Mouse (Mus musculus) right cerebral cortex, postnatal 4 days (tissue): ENCODE measurements around the gene Utrn.
A peak's percentile ranks its signal among the peaks of the same experiment; 100 is the strongest.

Experiments used
- DNase-seq: peaks from one replicate; pipeline ENCODE4 v3.0.0-alpha.2; 2022

Utrn gene

DNA sequence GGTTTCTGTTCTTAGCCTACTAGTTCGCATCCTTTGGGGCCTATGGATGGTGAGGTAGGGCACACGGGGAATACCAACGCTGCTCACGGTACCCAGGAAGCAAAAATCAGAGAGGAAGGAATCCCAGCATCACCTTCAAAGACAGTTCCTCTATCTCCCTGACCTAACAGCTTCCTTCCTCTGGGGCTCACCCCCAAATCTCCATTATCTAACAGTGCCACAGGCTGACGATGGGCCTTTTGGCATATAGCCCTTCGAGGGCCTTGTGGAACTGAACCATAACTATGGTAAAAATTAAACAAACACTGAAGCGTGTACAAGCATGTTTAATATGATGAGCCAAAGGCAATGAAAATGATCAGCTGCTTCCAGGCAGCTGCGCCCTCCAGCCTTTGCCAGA, 37.0 kb downstream of the Utrn start:
- DNase-seq, result no peak

DNA sequence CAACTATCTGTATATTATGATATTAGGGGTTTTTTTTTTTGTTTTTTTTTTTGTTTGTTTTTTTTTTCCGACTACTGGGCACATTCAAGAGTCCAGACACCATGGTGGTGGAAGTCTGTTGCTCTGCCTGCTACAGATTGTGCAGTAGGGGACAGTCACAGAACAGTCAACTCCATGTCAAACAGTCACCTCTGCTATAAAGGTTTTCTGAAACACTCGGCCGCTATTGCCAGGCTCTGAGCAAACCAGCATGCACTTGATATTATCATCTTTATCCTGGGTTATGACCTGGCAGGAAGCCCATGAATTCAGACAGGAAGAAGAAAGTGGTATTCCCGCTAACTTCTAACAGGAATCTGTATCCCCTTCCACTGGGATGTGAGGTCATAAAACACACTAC, 41.4 kb downstream of the Utrn start:
- no peak for DNase-seq

DNA sequence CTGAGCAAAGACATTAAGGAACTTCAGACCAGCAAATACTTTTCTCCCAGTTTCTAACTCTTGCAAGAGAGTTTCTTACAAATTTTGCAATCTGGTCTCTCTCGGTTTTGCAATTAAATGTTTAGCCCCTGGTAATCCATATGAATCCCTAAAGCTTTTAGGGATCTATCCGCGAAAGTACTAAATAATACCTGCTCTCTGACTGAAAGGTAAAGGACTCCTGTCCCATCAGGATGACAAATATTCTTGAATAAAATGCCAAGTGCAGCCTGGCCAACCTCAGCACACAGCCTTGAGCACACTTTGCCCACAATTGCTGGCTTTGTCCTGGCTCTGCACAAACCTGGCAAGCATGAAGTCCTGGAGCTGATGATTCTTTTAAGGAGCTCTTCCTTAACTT, 41.9 kb downstream of the Utrn start:
- DNase-seq, result no peak

DNA sequence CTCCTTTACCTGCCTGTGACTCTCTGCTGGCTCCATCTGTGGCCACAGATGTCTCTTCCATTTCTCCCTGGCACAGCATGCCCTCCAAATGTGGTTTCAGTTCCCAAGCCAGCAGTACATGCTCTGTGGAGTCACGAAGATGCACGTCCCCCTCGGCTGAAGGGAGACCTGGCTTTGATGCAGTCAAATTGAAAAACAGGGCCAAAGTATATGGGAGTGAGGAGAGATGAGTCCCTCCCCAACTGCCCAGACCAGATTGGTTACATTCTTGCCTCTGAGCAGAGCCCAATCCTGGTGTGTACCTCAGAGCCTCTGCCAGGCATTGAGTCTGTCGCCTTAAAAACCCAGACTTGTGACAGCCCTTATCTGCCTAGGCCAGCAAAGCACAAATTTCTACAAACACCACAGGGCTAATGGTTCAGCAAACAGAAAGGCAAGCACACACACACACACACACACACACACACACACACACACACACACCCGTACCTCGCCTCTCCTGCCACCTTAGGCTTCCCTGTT, 42.3 kb downstream of the Utrn start:
- DNase-seq, result no peak

DNA sequence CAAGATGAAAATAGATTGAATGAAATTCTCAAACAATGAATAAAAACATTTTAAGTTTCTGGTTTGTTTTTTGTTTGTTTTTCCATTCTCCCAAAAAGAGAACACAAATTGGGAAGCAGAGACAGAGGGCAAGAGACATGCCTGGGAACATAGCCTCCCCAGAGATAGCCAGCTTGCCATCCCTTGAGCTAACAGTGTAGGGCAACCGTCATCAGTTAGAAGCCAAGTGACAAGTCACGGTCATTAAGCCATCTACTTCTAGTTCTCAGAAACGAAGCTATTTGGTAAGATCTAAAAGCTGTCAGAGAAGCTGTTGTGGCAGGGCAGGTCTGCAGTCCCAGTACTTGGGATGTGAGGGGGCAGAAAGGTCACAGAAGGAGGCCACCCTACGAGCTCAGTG, 44.8 kb downstream of the Utrn start:
- DNase-seq, result no peak

DNA sequence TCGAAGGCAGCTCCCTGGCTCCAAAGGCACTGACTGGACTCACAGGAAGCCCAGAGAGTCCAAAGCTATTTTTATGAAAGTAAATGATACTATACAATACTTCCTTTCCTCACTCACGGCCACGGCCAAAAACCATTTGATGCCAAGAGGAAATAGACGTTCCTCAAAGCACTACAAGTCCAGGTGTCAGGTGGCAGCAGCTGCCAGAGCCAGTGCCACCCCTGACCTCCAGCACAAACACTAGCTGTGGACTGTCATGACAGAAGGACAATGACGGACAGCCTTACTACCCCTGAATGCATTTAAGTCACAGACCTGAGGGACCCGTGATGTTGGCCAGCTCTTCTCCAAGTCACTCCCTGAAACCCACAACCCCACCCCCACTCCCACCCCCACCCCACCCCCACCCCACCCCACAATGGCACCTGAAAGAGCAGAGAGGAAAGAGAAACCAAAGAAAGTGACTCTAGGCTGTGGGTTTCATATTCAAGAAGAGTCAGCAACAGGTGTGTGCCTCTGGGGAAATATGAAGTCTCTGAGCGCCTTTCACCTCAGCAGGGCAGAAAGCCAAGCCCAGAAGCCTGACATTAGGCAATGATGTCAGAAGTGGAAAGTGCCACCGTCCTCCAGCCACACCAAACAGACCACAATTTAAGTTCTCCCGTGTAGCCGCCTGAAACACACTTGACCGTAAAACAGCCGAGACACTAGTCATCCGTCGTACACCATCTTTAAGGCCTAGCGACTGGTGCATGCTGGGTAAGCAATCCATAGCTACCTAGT, 45.5 kb downstream of the Utrn start:
- no peak for DNase-seq

DNA sequence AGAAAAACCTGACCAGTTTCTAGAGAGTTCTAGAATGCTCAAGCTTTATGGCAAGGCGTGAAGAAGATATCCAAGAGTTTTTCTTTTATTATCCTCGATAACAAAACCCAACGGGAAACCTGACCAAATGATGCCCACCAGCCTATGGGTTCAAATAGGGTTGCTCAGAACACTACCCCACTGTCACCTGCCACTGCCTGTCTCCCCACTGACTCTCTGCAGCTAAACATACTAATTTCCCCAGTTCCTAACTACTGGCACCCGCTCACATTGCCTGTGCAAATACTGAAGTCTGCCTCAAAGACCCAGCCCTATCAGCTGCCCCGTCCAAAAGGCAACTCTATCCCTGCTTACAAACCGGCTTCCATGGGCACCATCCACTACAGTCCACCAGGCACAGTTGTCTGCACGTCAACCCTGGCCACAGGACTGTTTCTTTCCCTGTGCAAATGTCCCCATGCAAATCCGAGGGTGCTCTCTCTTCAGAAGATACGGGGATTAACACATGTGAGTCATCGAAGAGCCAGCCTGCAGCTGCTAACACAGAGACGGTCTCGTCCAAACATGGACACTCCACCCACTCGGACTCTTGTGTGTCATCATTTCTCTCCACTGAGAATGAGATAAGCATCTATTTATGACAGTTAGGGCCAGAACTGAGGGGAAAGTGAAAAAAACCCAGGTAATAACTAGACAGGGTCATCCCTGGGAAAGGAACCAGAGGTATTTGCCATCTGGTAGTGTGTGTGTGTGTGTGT, 48.0 kb downstream of the Utrn start:
- DNase-seq, result no peak

DNA sequence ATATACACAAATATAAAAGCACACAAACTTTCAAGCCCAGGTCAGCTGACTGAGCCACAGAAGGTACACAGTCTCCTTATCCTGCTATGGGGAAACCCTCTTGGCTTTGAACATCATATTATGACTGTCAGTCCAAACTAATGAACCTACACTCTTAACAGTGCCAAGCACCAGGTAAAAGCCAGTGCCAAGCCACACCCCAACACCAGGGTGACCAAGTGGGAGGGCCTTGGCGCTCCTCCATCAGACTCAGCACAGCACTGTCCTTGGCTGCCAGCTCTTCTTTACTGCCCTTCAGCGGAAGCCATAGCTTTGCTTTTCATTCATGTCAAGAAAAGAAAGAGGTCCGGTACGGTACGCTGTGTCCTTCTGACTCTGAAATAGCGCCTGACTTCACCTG, 51.8 kb downstream of the Utrn start:
- DNase-seq, result peak; percentile 16

DNA sequence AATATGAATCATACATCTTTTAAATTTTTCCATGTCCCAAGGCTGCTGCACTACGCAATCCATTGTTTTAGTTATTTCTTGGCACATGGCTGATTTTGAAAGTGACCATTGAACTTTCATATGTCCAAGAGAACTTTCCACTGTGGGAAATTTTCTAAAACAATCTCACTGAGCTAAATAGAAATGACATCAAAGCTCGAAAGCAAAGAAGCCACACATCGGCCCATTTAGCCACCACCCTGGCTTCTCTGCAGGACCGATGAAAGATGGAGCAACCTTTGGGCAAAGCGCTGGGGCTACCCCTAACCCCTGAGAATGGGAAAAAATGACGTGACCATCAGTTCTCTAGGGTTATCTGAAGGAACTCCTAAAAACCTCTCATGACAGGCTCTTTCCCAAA, 52.6 kb downstream of the Utrn start:
- no peak for DNase-seq

DNA sequence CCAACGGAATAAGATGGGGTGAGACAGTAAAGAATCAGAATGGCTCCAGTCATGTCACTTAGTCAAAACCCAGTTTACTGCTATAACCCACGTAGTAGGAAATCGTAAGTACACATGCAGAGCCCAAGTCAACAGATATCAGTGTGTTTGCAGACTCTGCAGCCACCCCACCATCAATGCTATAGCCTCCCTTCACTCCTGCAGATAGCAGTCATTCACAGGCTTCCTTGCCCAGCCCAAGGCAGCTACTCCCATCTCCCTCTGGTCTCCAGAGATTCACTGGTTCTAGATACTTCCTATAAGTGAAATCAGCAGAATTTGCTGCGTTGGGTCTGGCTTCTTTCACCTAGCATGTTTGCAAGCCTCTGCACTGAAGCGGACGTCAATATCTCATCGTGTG, 54.8 kb downstream of the Utrn start:
- no peak for DNase-seq

DNA sequence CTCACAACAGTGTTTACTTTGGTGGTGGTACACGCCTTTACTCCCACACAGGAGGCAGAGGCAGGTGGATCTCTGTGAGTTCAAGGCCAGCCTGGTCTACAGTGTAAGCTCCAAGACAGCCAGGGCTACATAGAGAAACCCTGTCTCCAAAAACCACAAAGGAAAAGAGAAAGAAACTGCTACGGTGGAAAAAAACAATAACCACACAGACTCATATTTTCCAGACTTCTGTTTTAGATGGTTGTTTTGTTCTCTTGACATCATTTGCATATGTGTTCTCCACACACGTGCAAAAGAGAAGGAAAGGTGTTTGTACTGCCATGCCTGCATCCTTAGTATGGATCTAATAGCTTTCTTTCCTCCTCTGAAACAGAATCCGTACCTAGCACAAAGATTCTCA, 55.3 kb downstream of the Utrn start:
- no peak for DNase-seq

DNA sequence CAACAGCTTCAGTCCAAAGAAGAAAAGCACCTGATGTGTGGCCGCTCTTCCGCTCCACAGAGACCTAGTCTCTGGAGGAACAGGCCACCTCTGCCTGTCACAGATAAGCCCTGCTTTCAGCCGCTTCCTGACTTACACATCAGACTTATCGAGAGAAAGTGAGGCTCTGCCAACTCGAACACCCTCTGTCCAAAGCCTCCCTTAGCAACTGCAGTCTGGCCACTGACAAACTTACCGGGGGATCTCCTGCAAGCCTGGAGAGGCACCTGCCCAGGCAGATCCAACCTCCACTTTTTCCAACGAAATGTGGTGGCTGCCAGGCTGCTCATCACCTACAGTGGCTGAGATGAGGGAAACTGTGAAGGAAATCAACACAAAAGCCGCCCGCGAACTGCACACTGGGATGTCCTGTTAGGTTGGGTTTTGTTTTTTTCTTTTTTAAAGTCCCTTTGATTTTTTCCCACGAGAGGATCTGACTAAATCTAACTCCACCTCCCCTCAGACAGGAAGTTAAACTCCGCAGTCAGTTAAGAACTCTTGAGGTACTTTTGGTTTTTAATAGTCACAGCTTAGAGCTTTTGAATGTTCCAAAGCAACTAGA, 55.9 kb downstream of the Utrn start:
- DNase-seq, result no peak

DNA sequence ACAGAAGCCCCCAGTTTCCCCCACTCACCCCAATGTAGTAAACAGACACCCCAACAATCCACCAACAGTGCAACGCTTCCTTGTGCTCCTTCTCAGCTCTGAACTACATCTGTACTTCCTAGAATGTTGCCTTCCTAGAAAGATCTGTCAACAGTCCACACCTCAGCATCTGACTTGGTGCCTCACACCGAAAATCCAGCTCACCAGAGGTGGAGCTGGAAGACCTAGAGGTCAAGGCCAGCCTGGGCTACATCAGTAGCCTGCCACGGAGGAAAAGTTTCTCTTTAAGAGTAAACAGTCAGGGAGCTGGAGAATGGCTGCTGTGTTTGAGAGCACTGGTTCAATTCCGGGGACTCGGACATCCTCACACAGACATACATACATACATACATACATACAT, 56.5 kb downstream of the Utrn start:
- no peak for DNase-seq

DNA sequence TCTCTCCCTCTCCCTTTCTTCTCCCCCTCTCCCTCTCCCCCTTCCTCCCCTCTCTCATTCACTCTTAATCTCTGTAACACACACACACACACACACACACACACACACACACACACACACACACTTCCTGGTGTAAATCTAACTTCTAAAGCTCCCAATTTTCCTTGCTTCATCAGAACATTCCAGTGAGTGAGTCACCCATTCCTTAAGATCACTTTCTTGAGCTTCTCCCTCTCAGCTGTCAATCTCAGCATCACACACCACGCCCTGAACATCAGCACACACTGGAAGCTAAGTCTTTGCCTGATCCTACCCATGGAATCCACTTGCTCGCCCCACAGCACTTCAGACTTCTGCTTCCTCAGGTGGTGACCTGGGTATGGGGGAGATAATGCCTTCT, 58.3 kb downstream of the Utrn start:
- DNase-seq, result no peak

DNA sequence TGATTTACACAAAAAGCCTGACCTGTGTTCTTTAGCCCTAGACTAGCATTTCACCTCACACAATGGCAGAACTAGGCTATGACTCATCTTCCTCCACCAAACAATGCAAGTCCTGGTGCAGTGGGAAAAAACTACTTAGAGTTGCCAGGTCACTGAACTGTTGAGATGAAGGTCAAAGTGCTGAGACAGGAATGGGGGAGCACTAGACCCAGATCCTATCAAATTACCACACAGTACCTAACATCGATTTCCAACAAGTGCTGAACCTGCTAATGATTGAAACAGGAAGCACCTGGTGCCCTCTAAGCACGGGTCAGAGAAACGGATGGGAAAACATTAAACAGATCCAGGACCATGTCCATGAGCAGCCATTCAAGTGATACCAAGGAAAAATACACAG, 59.5 kb downstream of the Utrn start:
- no peak for DNase-seq

DNA sequence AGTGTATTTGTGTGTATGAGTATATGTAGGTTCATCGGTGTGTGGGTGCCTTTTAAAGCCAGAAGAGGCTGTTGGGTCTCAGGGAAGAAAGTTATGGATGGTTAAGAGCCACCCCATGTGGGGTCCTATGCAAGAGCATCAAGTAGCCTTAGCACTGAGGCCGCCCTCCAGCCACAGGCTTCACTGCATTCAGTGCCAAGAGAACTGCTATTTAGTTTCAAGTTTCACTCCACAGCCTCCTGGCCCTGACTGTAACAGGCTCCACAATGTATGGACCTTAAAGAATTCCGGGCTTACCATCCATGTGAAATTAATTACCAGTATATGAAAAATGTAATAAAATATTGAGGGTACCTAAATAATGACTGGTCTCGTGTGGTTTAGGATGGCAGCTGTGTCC, 60.7 kb downstream of the Utrn start:
- no peak for DNase-seq

DNA sequence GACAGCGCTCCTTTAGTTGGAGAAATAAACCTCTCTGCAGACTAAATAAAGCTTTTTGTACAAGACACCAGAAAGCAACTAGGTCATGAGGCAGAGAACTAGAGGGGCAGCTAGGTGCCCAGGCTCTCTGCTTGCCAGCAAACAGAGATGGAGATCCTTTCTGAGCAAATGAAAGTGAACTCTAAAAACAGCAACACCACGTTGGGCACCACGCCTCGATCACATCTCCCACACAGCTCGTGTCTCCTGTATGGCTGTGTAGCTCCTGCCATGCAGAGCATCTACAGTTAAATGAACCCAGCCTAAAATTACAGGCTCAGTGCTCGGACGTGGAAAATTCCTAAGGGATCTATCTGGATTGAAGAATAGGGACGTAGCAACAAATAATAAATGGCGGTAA, 61.5 kb downstream of the Utrn start:
- DNase-seq, result no peak

DNA sequence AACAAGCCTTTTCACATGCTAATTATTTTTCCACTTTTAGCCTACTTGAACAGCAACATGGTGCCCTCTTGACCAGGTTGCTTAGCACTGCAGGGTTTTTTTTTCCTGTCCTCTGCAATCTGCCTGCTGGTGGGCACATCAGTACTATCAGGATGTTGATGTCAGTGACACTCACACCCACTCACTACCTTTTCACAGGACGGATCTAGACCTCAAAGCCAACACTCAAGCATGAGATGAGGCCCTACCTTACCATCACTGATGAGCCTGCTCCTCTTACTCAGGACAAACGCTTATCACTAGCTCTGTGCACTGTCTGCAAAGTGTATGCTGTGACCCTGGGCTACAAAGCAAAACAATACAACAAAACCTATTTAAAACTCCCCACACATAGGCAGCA, 63.3 kb downstream of the Utrn start:
- no peak for DNase-seq

DNA sequence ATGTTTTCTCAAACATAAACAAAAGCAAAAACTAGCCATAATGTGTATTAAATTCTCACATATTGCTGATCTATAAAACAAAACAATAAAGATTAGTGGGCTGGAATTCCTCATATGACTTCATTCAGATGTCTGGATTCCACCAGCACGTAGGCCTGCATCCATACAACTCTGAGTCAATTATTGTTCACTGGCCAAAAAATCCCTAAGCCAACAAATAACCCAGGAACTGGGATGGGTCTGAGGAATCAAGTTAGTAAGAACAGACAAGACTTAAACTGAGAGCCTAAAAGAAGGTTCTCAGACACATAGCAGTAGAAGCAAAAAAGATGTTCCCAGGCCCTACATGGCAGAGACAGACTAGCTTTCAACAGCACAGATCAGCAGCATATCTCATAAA, 65.2 kb downstream of the Utrn start:
- DNase-seq, result no peak

DNA sequence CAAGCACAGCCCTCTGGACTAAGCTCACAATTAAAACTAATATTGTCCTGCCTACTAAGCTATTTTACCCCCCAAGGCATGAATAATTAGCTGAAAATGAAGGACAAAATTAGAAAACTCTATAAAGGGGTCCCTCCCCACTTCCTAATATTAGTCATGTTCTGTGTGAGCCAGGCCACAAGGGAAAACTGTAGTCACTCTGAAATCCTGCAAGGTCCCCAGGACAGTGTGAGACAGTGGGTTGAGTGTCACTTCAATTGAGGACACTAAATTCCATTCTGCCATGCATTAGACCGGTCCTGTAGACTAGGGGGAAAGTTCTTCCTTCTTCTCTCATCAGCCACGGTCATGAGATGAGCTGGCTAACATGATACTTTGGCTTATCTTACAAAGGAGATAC, 69.7 kb downstream of the Utrn start:
- DNase-seq, result no peak

DNA sequence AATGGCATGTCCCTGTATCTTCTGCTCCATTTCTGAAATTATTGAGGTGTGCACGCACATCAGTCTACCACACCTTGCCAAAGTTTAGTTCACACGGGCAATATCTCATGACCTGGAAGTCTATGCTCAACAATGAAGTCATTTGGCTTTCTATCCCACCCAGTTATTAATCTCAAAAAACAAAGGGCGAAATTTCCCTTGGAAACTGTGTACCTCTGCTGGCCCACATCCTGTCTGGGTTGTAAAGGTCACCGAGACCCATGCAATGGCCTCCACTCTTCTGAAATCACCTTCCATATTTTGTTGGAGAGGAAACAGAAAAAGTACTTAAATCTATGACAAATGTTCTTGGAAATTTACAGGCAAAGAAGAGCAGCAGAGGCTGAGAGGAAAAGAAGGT, 70.9 kb downstream of the Utrn start:
- DNase-seq, result no peak

DNA sequence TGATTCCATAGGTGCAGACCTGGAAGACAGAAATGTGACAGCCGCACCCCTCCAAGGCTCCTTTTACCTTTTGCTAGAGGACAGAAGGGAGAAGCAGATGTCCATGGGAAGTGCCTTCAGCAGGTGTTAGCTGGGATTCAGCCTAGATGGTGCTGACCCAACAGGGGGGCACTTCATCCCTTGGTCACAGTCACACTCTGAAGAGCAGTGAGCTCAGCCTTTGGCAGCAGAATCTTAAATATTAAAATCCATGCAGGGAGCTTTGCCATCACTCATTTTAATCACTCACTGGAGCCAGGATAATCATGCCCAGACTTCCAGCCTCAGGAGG, 72.7 kb downstream of the Utrn start:
- DNase-seq, result no peak

DNA sequence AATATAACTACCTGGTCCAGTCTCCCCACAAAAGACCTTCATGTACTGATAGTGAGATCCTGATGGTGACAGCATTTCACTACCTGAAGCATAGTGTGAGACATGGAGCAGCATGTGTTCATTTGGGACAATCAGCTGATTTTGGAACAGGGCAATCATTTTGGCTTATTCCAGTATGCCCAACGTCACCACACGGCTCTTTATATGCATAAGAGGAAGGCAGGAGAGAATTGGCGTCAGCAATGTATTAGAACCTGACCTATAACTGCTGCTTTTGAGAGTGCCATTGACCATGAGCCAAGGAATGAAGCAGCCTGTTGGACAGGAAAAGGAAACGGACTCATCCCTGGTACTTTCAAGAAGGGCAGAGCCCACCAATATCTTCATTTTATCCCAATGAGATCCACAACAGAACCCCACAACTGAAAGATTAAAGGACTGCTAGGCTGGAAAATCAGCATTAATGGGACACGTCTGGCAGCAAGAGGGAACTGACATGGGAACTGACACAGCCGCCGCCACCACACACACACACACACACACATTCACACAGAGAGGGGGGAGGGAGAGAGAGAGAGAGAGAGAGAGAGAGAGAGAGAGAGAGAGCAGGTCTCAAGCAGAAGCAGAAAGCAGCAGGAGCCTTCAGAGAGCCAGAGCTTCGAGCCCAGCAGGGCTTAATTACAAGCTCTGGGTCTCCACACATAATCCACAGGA, 73.2 kb downstream of the Utrn start:
- no peak for DNase-seq

DNA sequence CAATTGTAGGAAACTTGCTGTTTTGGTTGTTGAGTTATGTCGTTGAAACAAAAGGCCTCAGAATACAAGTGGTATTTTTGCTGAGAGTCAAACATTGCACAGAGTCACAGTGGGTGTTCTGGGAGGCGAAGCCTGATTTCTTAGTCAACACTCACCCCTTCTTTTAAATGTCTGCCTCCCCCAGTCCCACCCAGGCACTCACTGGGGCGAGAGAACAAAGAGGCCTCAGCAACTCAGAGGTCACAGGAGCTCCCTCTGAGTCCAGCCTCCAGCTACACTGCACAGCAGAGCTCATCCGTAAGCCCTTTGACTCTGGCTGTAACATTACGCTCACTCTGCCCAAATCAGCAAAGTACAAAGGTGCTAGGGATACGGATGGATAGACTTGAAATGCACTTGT, 77.1 kb downstream of the Utrn start:
- DNase-seq, result no peak
